Mouse (Mus musculus) kidney, postnatal 36 days (tissue): ENCODE measurements around the gene Hacl1.
A peak's percentile ranks its signal among the peaks of the same experiment; 100 is the strongest.

Source experiments
- DNase-seq, 2 experiments: peaks; one replicate each; pipeline ENCODE4 v3.0.0; 2021 to 2022; ENCODE audit warnings: mixed read lengths in 2 of 2

The Hacl1 gene

GRCm38 (mm10) chr14:31572561-31573175 lies 68.4 kb downstream of the Hacl1 start:
- DNase-seq: no peak

GRCm38 (mm10) chr14:31571419-31571818 lies 69.7 kb downstream of the Hacl1 start:
- no peak for DNase-seq

DNA sequence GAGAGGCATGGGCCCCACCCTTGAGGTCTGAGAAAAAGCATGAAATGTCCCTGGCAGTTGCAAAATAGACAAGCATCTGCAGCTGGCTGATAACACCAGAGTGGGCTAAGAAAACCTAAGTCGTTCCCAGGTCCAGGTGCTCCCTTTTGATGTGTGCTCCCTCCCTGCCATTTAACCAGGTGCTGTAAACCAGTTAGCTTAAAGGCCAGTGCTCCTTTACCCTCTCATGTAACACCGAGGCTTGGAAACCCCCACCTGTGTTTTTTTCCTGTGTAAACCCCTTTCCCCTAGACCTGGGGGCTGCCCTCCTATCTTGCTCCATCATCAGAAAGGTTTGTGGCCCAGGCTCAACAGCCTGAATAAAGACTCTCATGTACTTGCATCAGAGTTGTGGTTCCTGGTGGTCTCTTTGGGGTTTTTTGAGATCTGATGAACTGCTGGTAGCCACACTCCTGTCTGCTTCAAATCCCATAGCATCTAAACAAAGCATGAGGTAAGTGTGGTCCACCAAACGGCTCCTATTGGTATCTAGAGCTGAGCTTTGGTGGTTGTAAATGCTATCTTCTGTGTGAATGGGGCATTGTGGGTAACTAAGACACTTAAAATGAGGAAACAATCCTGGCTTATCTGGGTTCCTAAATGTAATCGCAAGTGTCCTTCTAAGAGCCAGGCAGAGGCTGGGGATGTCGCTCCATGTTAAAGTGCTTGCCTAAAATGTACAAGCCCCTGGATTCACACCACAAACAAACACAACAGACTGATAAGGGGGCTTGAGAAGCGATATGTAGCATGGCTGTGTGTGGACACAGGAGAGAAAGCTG lies 70.7 kb downstream of the Hacl1 start:
- no peak for DNase-seq

- peak; percentile 35 to 52 for DNase-seq
Measured at GRCm38 (mm10) chr14:31569151-31569631, 71.9 kb downstream of the Hacl1 start.

- DNase-seq: peak in 1 of 2 experiments; percentile 36
Measured at GRCm38 (mm10) chr14:31565478-31566212, 75.4 kb downstream of the Hacl1 start.

GRCm38 (mm10) chr14:31564452-31565179 lies 76.5 kb downstream of the Hacl1 start:
- peak; percentile 42 to 47 for DNase-seq

DNA sequence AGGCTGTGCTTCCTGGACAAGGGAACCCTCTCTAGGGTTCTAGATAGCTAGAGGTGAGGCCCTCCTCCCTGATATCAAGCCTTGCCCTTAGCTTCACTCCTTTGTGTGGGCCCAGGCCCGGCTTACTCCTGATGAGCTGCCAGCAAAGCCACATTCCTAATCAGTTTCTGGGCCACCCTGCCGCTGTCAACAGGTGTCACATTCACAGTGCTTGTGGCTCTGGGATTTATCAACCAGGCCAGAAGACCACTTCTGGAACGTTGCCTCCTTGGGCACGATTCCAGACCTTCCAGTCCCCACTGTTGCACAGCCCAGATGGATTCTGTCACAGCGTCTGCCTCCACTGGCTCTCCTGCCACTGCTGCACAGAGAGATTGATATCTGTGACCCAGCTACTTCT lies 80.2 kb downstream of the Hacl1 start:
- no peak for DNase-seq

GRCm38 (mm10) chr14:31559216-31559615 lies 81.9 kb downstream of the Hacl1 start:
- DNase-seq: no peak

- no peak for DNase-seq
Measured at GRCm38 (mm10) chr14:31557784-31558183, 83.3 kb downstream of the Hacl1 start.

GRCm38 (mm10) chr14:31557273-31557672 lies 83.8 kb downstream of the Hacl1 start:
- DNase-seq: no peak

DNA sequence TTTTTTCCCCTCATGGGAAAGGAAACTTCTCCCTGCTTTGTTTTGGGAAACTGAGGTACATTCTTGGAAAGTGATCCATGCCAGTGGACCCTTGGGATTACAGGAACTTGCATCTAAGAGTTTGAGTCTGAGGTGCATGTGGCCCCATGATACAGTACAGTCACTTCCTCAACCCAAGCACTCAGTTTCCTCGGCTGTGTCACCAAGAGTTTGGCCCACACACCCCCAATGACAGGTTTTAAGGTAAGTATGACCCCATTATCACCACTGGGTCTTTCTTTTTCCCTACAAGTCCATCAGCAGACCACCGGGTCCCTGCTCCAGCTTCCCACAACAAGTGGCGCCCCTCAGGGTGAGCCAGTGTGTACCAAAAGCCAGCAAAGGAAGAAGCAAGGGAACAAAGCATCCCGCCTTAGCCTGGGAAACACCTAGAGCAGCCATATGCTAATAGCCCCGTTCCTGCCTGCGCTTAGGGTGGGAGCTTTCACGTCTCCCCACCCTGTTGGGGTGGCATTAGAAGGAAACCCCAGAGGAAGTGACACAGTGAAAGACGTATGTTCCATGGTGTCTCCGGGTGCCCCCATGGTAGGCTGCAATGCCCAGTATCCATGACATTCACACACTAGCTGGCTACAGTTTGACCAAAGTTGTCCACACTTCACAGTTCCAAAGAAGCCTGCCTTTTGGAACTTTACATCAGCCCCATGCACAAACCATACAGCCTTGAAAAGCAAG lies 84.4 kb downstream of the Hacl1 start:
- no peak for DNase-seq

DNA sequence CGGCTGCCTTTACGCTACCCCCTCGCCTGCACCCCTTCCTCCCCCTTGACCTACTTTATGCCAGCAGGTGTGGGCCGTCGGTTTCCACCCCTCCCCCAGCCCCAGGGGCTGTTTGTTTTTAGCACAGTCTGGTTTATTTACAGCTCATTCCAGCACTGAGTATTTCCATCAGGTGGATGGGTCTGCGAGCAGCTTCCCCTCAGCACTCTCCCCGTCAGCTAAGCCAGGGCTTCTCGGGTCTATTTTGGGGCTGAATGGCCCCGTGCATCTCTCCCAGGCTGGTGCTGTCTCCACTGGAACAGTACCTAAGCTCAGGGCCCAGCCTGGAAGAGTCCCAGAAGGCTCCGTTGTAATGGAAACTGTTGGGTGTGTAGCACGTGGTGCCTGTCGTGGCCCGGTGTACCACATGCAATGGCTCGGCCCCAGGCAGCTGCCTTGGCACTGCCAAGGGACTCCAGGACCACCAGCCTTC lies 85.1 kb downstream of the Hacl1 start:
- no peak for DNase-seq

DNA sequence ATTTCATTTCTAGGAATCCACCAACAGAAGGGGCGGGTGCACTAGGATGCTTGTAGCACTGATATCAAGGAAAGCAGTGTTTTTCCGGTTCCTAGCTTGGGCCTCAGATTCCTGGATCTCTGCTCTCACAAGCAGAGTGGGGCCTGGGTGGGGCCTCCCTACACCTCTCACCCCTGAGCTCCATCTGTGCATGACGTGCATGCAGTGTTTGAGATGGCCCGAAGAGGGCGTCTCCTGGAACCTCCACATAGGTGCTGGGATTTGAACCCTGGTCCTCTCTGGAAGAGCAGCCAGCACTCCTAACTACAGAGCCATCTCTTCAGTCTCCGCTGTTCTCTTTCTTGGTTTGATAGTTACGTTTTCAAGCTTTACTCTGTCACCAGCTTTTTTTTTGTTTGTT lies 86.1 kb downstream of the Hacl1 start:
- no peak for DNase-seq
